Mouse (Mus musculus): ENCODE data around the gene Serbp1.
A peak's percentile ranks its signal among the peaks of the same experiment; 100 is the strongest.

The Serbp1 gene

GRCm38 (mm10) chr6:67300710-67301163, 62.8 kb downstream of the Serbp1 start:
- peak; percentile 71 for DNase-seq (ENCODE audit: low read depth, low spot score)

DNA sequence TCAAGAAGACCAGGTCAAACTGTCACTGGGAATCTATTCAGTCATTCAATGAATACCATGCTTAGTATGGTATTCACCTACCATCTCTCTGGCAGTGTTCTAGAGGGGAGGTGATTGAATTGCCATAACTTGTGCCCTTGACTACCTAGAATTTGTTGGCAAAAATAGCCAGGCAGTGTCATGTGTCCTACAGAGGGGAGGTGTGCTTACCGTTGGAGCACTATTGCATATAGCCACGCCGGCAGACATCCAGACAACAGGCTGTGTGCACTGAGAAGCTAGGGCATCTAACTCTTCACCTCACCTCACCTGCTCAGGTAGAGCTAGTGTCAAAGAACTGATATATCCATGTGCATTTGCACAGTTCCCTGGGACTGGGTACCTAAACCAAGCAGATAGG, 63.3 kb downstream of the Serbp1 start:
- DNase-seq (ENCODE audit: low read depth, low spot score) = no peak

DNA sequence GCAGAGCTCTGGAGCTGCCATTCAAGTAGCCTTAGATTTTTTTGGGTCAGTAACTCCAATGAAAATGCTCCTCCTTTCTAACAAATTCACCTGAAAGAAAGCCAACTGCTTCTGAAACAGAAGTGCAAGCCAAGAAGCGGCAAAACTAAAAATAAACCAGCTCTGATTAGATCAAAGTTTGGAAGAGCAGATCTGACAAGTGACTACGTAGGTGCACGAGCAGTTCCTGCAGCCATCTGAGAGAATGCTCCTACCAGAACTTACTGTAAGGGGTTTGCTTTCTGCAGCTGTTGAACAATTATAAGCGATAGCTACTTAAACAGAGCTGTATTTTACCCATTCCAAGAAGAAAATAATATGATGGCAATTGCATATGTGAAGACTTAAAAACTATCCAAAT, 64.5 kb downstream of the Serbp1 start:
- peak; percentile 2 for DNase-seq (ENCODE audit: low read depth, low spot score)

DNA sequence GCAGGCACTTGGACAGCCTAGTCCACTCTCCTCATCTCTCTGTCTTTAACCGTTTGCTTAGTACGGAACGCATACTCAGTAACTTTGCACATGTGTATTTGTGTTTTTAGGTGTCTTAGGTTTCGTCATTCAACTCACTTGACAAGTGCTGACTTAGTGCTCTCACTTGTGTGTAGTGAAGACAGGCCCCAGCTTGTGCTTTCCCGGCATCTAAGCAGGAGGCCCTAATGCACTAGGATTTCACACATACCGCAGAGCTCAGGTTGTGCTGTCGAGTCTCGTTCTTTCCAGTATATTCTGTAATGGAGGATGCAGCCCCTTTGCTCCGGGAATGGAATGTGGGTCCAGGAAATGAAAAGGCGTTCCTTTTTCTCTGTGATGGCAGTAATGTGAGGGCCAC, 65.2 kb downstream of the Serbp1 start:
- peak; percentile 9 for DNase-seq (ENCODE audit: low read depth, low spot score)

- no peak for DNase-seq (ENCODE audit: low read depth, low spot score)
Observed at GRCm38 (mm10) chr6:67308994-67309393, 71.0 kb downstream of the Serbp1 start.

GRCm38 (mm10) chr6:67309752-67310151, 71.8 kb downstream of the Serbp1 start:
- no peak for DNase-seq (ENCODE audit: low read depth, low spot score)

GRCm38 (mm10) chr6:67314697-67315096, 76.7 kb downstream of the Serbp1 start:
- DNase-seq (ENCODE audit: low read depth, low spot score) = no peak

DNA sequence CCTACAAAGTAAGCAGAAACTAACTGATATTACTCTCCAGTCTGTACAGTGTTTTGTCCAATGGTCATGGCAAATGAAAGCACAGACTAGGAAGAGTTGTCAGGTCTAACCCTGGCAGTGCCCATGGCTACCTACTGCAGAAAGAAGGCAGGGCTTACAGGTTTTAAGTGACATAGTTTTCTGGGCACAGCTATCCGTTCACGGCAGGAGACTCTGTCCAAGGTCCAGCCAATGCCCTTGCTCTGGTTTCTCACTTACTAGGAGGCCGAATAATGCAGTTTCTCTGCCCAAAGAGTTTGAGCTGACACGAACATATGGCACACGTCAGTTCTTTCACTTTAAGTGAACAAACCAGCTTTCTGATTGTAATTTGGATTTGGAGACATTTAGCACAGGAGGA, 79.1 kb downstream of the Serbp1 start:
- DNase-seq (ENCODE audit: low read depth, low spot score) = no peak

- no peak for DNase-seq (ENCODE audit: low read depth, low spot score)
Observed at GRCm38 (mm10) chr6:67317827-67318338, 79.9 kb downstream of the Serbp1 start.

DNA sequence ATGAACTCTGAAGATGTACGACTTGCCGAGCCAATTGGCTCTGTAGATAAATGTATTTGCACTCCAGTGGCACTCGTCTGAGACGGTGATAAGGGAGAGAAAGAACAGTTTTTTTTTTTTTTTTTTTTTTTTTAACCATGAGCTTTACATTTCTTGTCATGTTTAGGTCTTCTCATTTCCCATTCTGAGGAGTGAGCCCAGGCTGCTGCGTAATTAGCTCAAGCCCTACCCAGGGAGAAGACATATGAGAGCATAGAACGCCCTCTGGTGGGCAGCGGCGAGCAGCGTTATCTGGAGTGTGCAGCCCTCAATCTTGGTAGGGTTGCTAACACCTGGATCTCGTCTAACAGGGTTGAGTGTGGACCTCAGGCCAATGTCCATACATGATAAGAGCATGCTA, 80.5 kb downstream of the Serbp1 start:
- DNase-seq (ENCODE audit: low read depth, low spot score) = peak; percentile 76

- no peak for DNase-seq (ENCODE audit: low read depth, low spot score)
Observed at GRCm38 (mm10) chr6:67323788-67324187, 85.8 kb downstream of the Serbp1 start.

- no peak for DNase-seq (ENCODE audit: low read depth, low spot score)
Observed at GRCm38 (mm10) chr6:67337943-67338342, 100.0 kb downstream of the Serbp1 start.

DNA sequence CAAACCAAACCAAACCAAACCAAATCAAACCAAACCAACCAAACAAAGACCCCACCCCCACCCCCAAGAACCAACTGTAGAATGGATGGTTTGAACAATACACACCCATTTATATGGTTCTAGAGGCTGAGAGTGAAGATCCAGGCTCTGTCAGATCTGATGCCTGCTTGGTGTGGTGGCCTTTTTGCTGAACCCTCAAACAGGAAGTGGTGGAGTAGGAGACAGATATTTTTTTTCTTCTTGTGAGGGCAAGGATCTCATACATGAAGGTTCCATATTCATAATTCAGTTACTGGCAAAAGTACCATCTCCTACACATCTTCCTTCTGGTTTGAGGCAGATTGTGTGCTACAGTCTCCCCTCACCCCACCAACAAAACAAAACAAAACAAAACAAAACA, 101.5 kb downstream of the Serbp1 start:
- no peak for DNase-seq (ENCODE audit: low read depth, low spot score)

Data from R1 (cell line).